Mouse (Mus musculus) kidney, adult 11 months (tissue): ENCODE results near the gene Olfr728.

Experiments
- DNase-seq: peaks from one replicate; pipeline ENCODE4 v3.0.0; 2022

Olfr728 gene

DNA sequence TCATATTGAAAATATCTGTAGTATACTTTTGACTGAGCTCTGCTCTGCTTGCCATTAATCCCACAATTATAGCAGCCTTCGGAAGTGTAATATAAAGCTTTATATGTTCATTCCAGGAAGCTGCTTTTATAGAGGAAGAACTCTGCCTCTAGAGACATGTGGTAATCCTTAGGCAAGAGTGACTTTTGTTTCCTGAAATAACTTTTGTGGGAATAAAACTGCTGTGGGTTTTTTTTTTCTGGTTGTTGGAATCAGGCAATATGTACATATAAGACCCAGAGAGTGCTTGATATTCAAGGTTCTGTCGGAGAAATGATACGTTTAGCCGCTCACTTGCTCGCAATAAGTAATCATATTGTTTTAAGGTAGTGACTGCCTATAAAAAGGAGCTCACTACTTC is at the start of gene Olfr728:
TSS of gene Olfr728 (minus strand) at position 101 of the 400 bp plus-strand sequence.
- DNase-seq = no peak

DNA sequence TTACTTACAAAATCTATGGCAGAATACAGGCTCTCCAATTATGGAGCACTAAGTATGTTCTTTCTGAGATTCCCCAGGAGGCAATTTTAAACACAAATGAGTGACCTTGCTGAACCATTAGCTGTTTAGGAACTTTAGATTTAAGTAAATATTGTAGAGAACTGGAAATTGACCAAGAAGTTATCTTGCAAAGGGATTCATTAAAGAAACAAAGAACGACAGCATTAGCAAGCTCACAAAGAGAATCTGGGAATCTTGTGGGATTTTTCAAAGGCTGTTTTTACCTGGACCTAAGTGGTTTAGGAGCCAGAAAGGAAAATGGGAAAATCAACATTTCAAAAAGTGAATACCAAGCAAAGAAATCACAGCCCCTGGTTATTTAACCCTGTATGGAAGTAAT is 45.6 kb upstream of the Olfr728 start, which contains the start of gene Olfr730:
TSS of gene Olfr730 (minus strand) at position 101 of the 400 bp plus-strand sequence.
- no peak for DNase-seq

DNA sequence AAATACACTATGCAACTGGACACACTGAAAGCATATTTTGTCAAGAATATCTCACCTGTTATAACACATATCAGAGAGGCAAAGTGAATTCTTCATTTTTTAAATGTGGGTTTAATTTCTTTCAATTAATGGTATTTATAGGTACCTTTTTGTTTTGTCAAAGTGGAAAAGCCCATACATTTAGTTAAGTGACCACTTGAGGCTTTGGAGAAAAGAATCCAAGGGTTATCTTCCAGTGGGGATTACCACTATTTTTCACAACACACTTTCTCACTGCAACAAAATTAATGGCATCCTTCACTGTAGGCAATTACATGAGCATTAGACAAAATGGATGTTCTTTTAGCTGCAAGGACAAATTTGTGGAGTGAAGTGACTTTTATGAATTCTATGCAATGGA is 10.3 kb upstream of the Olfr728 start, which contains the start of gene Olfr729:
TSS of gene Olfr729 (minus strand) at position 101 of the 400 bp plus-strand sequence.
- no peak for DNase-seq

DNA sequence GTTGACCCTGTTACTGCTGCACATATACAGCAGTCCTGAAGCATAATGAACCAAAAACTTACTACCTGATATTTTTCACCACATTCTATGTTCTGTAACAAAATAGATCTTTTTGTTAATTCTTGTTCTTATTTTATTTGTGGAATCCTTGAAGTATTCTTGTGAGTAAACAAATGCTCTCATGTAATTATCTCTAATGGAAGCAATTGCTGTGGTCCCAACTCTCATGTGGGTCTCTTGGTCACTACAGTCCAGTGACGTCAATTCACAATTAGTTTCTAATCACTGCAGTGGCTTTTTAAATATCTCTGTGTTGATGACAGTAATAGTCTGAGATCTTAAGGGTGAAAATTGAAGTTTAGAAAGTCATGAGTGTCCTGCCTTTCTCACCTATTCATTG is 19.6 kb downstream of the Olfr728 start, which contains the start of gene Olfr727:
TSS of gene Olfr727 (plus strand) at position 301 of the 400 bp plus-strand sequence.
- no peak for DNase-seq

DNA sequence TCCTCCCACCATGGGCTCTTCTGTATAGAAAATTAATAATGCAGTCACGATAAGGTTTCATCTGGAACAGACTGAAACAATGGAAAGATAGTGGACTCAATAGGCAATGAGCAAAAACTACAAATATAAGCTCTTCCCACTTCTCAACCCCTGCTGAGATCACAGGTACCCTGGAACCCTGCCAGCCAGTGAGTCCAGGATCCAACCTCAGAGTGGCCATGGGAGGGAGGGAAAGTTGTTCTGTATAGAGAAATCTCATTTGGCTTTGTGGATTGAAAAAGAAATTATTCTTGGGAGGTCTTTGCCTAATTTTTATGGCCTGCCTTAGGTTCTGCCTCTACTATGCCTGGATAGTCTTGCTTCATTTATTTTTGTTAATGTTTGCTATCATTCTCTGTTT is 51.6 kb downstream of the Olfr728 start, which contains the start of gene Olfr726:
TSS of gene Olfr726 (minus strand) at position 101 of the 400 bp plus-strand sequence.
- no peak for DNase-seq
